Mouse (Mus musculus): ENCODE data around the gene Ptprt. TPM values are rescaled to one million over a fixed set of nuclear protein-coding genes. Genes with fewer than 3 reads are reported as not detected.

Ptprt gene
- total and polyA plus RNA-seq, 3 experiments, result not detected

DNA sequence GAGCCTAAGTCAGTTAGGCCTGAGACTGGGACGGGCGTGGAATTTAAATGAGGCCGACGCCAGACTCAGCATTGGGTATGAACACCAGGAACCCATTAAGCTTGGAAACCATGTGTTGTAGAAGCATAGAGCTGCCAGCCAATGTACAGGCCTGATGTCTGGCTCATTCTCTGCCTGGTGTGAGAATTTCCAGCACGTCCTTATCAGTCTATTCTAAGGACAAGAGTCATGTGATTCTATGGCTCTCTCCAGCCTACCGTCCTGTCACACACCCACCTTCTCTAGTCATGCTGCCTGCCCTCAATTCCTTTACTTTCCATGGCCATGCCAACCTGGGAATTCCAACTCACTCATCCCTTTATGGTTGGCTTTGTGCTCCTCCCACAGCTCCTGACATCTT is 450.4 kb downstream of the Ptprt start:
- no peak for DNase-seq (ENCODE audit: low read depth, low spot score)
- Histone ChIP-seq H3K9me3 (replicated peaks; ENCODE audit: insufficient read depth, low read length) (no peaks in the 10 kb centered on the region), H3K79me2 (ENCODE audit: control insufficient read depth, insufficient read depth, low read length, poor library complexity) (no peaks in the 10 kb centered on the region), H3K36me3 (ENCODE audit: control insufficient read depth in 1 of 2, insufficient read depth in 2 of 2, low read length in 2 of 2) (no peaks in the 10 kb centered on the region), H3K9ac (ENCODE audit: control insufficient read depth, low read depth, low read length, poor library complexity, severe bottlenecking) (no peak overlapping the region), H3K4me1 (ENCODE audit: control insufficient read depth in 1 of 2, insufficient read depth in 2 of 2, low read length in 2 of 2) (no peaks in the 10 kb centered on the region), H3K27me3 (ENCODE audit: control insufficient read depth in 1 of 2, insufficient read depth in 2 of 2, low read length in 2 of 2) (no peaks in the 10 kb centered on the region), H3K4me3 (ENCODE audit: control insufficient read depth in 1 of 2, insufficient read depth in 1 of 2, low read depth in 2 of 2, low read length in 2 of 2) (no peak overlapping the region), H3K27ac (ENCODE audit: control insufficient read depth, low read depth, low read length) (no peak overlapping the region)
- TF ChIP-seq MAFK (IDR thresholded peaks at IDR 0.05; ENCODE audit: borderline replicate concordance, low read depth, low read length), result no peak
- no peak for TF ChIP-seq TCF12 (IDR thresholded peaks at IDR 0.05; ENCODE audit: low read depth, low read length)
- TF ChIP-seq TBP (IDR thresholded peaks at IDR 0.05; ENCODE audit: low read depth, low read length), result no peak
- no peak for TF ChIP-seq EP300 (IDR thresholded peaks at IDR 0.05; ENCODE audit: low read depth in 1 of 2, low read length in 2 of 2)

DNA sequence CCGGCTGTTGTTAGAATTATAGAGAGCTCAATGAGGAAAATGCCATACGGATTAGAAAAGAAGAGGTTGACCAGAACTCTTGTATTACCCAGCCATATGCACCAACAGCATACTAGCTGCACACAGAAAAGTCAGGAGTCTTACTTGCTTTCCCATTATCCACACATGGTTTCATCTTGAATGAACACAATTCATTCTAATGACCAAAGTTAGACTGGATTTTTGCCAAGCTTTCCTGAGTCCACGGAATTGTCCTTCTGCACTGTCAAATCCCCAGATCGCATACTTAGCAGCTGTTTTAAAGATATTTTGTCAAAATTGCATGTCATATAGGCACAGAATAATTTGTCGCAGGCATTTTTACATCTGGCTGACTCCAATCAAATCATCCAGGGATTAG is 463.6 kb downstream of the Ptprt start:
- Histone ChIP-seq H3K4me1 (ENCODE audit: control insufficient read depth in 1 of 2, insufficient read depth in 2 of 2, low read length in 2 of 2) (no peaks in the 10 kb centered on the region), H3K9me3 (replicated peaks; ENCODE audit: insufficient read depth, low read length) (no peaks in the 10 kb centered on the region), H3K9ac (ENCODE audit: control insufficient read depth, low read depth, low read length, poor library complexity, severe bottlenecking) (no peak overlapping the region), H3K79me2 (ENCODE audit: control insufficient read depth, insufficient read depth, low read length, poor library complexity) (no peaks in the 10 kb centered on the region), H3K27me3 (ENCODE audit: control insufficient read depth in 1 of 2, insufficient read depth in 2 of 2, low read length in 2 of 2) (no peaks in the 10 kb centered on the region), H3K27ac (ENCODE audit: control insufficient read depth, low read depth, low read length) (no peak overlapping the region), H3K36me3 (ENCODE audit: control insufficient read depth in 1 of 2, insufficient read depth in 2 of 2, low read length in 2 of 2) (no peaks in the 10 kb centered on the region), H3K4me3 (ENCODE audit: control insufficient read depth in 1 of 2, insufficient read depth in 1 of 2, low read depth in 2 of 2, low read length in 2 of 2) (no peak overlapping the region)
- DNase-seq (ENCODE audit: low read depth, low spot score), result no peak
- TF ChIP-seq CHD1 (IDR thresholded peaks at IDR 0.05; ENCODE audit: low read depth, low read length) (no peak), TAL1 (IDR thresholded peaks at IDR 0.05; ENCODE audit: low read length) (no peak), RCOR1 (IDR thresholded peaks at IDR 0.05; ENCODE audit: low read depth, low read length) (no peak), NELFE (IDR thresholded peaks at IDR 0.05; ENCODE audit: low read depth, low read length) (no peak), SIN3A (IDR thresholded peaks at IDR 0.05; ENCODE audit: low read length) (no peak), ZNF384 (IDR thresholded peaks at IDR 0.05; ENCODE audit: low read depth, low read length) (no peak)

DNA sequence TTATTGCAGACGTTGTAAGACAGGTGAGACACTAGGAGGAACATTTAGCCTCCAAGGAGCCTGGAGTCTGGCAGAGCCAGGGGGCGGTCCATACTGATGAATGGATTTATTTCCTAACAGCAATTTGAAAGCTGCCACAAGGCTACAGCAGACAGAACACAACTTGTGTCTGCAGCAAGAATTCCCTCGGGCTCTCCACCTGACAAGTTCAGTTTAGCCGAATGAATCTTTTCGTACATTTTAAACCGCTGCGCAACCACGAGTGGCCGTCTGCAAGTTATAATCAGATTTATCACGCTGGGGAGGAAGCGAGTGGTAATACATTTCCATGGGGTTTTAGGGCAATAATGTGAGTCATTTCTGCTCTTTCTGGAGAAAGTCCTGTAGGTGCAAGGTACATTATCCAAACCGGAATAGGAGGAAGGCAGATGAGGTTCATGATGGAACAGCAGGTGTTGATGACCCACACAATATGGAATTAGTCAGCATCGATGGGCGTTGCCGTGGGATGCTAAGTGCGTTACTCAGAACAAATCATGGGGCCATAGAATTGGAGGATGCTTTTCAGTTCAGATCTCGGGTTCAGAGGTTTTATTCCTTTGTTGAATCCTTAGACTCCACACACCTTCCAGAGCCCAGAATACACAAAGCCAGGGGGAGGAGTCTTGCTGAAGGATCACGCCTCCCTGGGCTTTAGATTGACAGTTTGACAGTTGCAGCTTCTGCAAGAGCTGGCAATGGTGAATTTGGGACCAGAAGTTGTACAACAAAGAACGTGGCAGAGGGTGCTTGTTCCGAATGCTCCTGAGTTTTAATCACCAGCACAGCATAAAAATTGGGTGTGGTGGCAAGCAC is 478.1 kb downstream of the Ptprt start:
- H3K27ac ChIP-seq (ENCODE audit: control insufficient read depth, low read depth, low read length), result no peak overlapping the region
- DNase-seq (ENCODE audit: low read depth, low spot score), result no peak
- H3K4me3 ChIP-seq (ENCODE audit: control insufficient read depth in 1 of 2, insufficient read depth in 1 of 2, low read depth in 2 of 2, low read length in 2 of 2), result no peak overlapping the region
- H3K4me1 ChIP-seq (ENCODE audit: control insufficient read depth in 1 of 2, insufficient read depth in 2 of 2, low read length in 2 of 2), result no peaks in the 10 kb centered on the region
- H3K79me2 ChIP-seq (ENCODE audit: control insufficient read depth, insufficient read depth, low read length, poor library complexity), result no peaks in the 10 kb centered on the region
- H3K9me3 ChIP-seq (replicated peaks; ENCODE audit: insufficient read depth, low read length), result no peaks in the 10 kb centered on the region
- no peaks in the 10 kb centered on the region for H3K36me3 ChIP-seq (ENCODE audit: control insufficient read depth in 1 of 2, insufficient read depth in 2 of 2, low read length in 2 of 2)
- H3K27me3 ChIP-seq (ENCODE audit: control insufficient read depth in 1 of 2, insufficient read depth in 2 of 2, low read length in 2 of 2), result no peaks in the 10 kb centered on the region
- no peak for TF ChIP-seq NRF1 (IDR thresholded peaks at IDR 0.05; ENCODE audit: insufficient read depth, low read depth, low read length, poor library complexity, severe bottlenecking)
- TF ChIP-seq POLR2AphosphoS2 (IDR thresholded peaks at IDR 0.05; ENCODE audit: low read length), result no peak
- no peak for TF ChIP-seq CTCF (IDR thresholded peaks at IDR 0.05 in 2 of 3, conservative IDR thresholded peaks at IDR 0.05 in 1 of 3; ENCODE audit: control insufficient read depth in 1 of 3, insufficient read depth in 1 of 3, low read depth in 2 of 3, low read length in 3 of 3, poor library complexity in 1 of 3, severe bottlenecking in 1 of 3)
- TF ChIP-seq MEF2A (IDR thresholded peaks at IDR 0.05; ENCODE audit: extremely low read depth, insufficient replicate concordance, low read depth, low read length, poor library complexity, severe bottlenecking), result no peak
- no peak for TF ChIP-seq ZC3H11A (IDR thresholded peaks at IDR 0.05; ENCODE audit: low read depth, low read length)
- no peak for TF ChIP-seq ZMIZ1 (IDR thresholded peaks at IDR 0.05; ENCODE audit: low read depth, low read length)
- no peak for TF ChIP-seq EP300 (IDR thresholded peaks at IDR 0.05; ENCODE audit: low read depth in 1 of 2, low read length in 2 of 2)
- TF ChIP-seq CHD2 (IDR thresholded peaks at IDR 0.05; ENCODE audit: low read length), result no peak
- TF ChIP-seq MYC (IDR thresholded peaks at IDR 0.05; ENCODE audit: low read depth, low read length), result no peak
- no peak for TF ChIP-seq HCFC1 (IDR thresholded peaks at IDR 0.05; ENCODE audit: low read depth, low read length)
- no peak for TF ChIP-seq BHLHE40 (IDR thresholded peaks at IDR 0.05; ENCODE audit: borderline replicate concordance, low read depth, low read length)
- no peak for TF ChIP-seq CHD1 (IDR thresholded peaks at IDR 0.05; ENCODE audit: low read depth, low read length)
- TF ChIP-seq TCF12 (IDR thresholded peaks at IDR 0.05; ENCODE audit: low read depth, low read length), result no peak
- TF ChIP-seq MAX (IDR thresholded peaks at IDR 0.05; ENCODE audit: low read length), result no peak
- H3K9ac ChIP-seq (ENCODE audit: control insufficient read depth, low read depth, low read length, poor library complexity, severe bottlenecking), result no peak overlapping the region
